Mouse (Mus musculus) brain, embryonic 14.5 days (tissue): ENCODE measurements around the gene Rgs12. TPM values are rescaled to one million over a fixed set of nuclear protein-coding genes. Genes with fewer than 3 reads are reported as not detected.

Experiments used
- DNase-seq: peaks from one replicate; pipeline ENCODE4 v3.0.0-alpha.2; 2011; ENCODE audit warnings: low read depth
- CTCF ChIP-seq: fragments of 200-500 bp; IDR thresholded peaks from 2 replicates; pipeline ENCODE4 v1.5.1; 2012; ENCODE audit warnings: inconsistent platforms, mild to moderate bottlenecking, moderate library complexity, borderline replicate concordance; ENCODE audit not compliant: insufficient read depth, insufficient read length; ENCODE audit errors: extremely low read depth
- POLR2A ChIP-seq: fragments of 200-500 bp; IDR thresholded peaks from 2 replicates; pipeline ENCODE4 v1.6.1; 2012; ENCODE audit warnings: mild to moderate bottlenecking, inconsistent platforms, borderline replicate concordance; ENCODE audit not compliant: poor library complexity, insufficient read depth, insufficient read length, severe bottlenecking; ENCODE audit errors: extremely low read depth
- polyA plus RNA-seq: library from polyadenylated mRNA; depleted of rRNA; stranded (reverse); fragments of >200 nt; gene quantifications from 2 replicates; pipeline ENCODE4 v1.2.3, GENCODE M21; 2012; rRNA removed

Gene Rgs12
- polyA plus RNA-seq = 58.7 and 60.9 TPM in 2 replicates

DNA sequence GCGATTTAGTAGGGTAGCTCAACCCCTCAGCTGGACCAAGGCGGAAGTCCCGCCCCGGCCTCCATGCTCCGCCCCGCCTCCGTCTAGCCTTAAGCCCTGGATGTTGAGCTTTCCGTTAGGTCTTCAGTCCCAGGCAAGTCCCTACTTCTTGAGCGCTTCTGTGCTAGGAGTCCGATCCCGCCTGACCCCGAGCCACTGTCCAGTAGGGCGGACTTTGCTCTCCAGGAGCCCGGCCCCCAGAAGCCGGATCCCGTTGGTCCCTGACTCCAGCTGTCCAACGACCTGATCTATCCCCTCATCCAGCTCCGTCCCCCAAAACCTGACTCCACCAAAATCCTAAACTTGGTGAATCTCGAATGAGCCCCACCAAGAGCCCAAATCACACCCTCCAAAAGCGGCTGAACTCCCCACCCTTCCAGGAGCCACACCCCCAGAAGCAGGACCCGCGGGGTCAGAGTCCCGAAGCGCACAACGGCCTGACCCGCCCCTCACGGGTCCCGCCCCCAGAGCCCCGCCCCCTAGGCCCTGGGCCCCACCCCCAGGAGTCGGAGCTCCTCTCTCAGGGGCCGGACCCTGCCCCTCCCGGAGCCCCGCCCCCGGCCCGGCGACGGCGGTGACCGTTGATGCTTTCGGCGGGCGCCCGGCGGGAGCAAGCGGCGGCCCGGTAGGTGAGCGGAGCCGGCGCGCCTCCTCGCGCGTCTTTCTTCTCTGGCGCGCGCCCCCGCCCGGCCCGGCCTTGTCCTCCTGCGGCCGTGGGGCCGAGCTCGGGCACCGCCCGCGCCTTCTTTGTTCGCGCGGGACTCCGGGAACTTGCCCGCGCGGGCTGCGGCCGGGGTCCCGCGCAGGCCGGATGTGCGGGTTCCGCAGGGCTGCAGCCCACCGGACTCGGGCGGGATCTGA lies at the start of gene Rgs12:
Gene Rgs12, plus strand, starts transcription at position 585 of the 900 bp plus-strand sequence.
- TF ChIP-seq CTCF (no peak), POLR2A (peak; percentile 95)

DNA sequence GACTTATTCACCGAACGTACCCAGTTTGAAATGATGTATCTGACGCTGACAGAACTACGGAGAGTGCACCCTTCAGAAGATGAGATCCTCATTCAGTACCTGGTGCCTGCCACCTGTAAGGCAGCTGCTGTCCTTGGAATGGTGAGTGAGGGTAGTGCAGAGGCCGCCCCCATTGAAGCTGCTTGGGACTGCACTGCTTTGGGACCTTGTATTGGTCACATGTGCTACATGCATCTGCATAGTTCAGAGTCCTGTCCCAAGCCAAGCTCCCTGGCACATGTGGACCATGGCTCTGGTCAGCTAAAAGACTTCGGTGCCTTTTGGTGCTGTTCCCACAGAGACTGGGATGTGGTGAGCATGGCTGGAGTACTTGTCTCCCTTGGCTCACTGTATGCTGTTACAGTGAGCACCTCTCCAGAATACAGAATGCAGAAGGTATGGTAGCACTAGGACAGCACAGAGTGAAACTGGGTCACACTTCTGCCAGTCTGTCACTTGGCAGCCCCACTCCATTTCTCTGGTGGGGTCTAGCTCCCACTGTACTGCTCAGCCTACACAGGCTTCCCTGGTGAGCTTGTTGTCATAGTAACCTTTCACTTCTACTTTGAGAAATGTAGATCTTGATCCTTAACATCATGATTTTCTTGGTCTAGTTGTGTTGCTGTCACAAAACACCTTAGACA lies 49.3 kb upstream of the Rgs12 start:
- DNase-seq = no peak
- no peak for TF ChIP-seq POLR2A
- TF ChIP-seq CTCF = no peak

More for the DNA sequence above, at the start of gene Rgs12:
- peak; percentile 90 for DNase-seq

DNA sequence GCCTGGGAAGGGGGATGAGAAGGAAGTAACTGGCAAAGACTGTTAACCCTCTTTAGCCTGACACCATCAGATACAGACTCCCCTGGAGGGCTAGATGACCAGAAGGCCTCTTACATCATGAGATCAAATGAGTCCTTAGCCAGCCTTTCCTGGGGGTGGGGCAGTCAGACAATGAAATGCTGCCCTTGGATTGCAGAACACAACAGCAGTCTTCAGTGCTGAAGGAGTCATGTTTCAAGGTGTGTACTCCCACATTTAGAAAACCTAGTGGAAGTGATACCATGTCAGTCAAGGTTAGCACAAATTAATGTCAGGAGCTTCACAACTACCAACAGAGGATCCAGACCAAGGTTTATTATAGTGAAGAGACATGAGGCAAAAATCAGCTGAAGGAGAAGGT lies 46.9 kb upstream of the Rgs12 start:
- TF ChIP-seq POLR2A = no peak
- no peak for TF ChIP-seq CTCF
- no peak for DNase-seq

DNA sequence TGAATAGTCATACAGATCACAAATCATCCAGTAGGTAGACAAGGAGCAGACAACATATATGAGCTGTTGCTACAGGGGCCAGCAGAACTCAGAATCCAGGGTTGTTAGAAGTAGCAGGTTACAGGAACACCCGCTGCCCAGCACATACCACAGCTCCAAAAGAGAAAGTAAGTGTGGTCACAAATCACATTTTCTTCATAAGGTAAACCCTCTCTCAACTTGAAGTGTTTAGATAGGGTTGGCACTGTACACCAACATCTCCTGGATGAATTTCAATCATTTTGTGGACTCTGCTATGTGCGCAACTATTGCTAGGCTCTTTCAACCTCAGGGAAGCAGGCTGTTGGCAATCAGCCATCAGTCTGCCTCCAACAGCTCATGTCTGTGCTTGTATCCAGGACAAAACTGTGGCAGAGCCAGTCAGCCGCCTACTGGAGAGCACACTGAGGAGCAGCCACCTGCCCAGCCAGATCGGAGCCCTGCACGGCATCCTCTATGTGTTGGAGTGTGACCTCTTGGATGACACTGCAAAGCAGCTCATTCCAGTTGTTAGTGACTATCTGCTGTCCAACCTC lies 46.3 kb upstream of the Rgs12 start:
- peak; percentile 81 for DNase-seq

DNA sequence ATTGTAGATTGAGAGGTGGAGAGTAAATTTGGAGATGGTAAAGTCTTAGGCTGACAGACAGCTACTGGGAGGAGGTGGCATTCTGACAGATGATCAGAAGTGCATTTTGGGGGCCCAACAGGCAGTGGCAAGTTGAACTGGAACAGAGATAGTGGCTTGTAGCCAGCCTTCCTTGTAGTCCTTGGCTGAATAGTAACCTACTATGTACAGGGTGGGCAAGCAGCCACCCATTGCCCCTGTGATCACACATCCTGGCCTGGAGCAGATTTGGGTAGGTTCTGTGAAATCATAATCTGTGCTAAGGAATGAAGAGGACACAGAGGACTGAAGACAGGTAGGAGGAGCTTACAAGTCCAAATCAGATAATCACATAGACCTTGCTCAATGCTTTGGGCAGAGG lies 44.8 kb upstream of the Rgs12 start:
- TF ChIP-seq CTCF (no peak), POLR2A (no peak)
- DNase-seq = no peak

More for the DNA sequence above, 46.3 kb upstream of the Rgs12 start:
- TF ChIP-seq CTCF (peak; percentile 8; the same call in 1 of the 2 replicates), POLR2A (no peak)

DNA sequence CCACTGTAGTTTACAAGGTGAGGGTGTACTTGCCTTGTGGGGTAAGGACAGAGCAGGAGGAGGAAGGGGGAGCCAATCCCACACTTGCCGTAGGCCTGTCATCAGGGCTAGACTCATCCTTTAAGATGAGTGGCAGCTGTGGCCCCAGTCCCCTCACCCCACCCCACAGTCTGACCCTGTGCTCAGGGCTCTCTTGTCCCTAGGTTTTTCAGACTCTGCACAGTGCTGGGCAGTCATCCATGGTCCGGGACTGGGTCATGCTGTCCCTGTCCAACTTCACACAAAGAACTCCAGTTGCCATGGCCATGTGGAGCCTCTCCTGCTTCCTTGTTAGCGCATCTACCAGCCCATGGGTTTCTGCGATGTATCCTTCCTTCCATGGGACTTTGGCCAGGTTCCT lies 42.0 kb upstream of the Rgs12 start:
- TF ChIP-seq POLR2A (no peak), CTCF (no peak)
- no peak for DNase-seq

DNA sequence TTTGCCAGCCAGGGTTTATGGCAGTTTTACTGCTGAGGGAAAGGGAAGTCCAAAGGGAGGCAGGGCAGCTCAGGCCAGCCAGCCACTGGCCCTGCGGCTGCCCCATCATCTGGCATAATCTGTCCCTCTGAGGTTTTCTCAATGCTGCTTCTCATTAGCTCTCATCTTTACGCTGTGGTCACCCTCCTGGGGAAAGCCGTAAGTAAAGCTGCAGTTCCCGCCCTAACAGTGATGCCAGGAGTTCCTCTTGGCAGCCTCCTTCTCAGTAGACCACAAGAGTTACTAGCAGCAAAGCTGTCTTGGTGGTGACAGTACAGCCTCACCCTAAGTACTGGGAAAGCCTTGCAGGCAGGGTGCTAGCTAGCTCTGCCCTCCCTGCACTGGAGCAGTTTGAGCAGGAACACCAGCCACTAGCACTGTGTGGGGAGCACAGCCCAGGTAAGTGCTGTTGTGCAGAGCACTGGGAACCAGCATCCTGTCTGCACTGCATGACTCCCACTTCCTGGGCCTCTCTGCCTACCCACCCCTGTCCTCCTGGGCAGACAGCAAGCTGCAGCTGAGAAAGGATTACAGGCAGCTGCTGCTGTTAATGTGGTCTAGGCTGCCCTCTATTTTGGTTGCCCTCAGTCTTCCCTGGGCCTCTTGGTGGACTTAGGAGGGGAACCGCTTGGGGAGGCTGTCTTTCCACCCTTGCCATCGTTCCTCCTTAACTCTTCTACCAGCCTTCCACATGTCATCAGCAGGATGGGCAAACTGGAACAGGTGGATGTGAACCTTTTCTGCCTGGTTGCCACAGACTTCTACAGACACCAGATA lies 41.1 kb upstream of the Rgs12 start, which contains the start of gene Msantd1:
Gene Msantd1, plus strand, starts transcription at position 103 of the 816 bp plus-strand sequence.
- no peak for DNase-seq
- TF ChIP-seq CTCF (no peak), POLR2A (no peak)

DNA sequence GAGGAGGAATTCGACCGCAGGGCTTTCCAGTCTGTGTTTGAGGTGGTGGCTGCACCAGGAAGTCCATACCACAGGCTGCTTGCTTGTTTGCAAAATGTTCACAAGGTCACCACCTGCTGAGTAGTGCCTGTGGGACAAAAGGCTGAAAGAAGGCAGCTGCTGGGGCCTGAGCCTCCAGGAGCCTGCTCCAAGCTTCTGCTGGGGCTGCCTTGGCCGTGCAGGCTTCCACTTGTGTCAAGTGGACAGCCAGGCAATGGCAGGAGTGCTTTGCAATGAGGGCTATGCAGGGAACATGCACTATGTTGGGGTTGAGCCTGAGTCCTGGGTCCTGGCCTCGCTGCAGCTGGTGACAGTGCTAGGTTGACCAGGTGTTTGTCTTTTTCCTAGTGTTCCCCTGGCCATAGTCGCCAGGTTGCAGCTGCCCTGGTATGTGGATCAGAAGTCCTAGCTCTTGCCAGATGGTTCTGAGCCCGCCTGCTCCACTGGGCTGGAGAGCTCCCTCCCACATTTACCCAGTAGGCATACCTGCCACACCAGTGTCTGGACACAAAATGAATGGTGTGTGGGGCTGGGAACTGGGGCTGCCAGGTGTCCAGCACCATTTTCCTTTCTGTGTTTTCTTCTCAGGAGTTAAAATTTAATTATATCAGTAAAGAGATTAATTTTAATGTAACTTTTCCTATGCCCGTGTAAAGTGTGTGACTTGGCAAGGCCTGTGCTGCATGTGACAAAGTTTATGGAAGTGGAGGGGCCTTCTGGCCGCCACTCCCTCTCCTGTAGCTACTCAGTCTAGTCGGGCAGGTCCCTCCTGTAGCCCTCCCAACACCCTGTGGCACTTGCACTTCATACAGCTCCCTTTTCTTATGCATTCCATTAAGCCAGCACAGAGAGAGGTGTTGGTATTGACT lies 40.3 kb upstream of the Rgs12 start:
- TF ChIP-seq CTCF (no peak), POLR2A (no peak)
- no peak for DNase-seq

DNA sequence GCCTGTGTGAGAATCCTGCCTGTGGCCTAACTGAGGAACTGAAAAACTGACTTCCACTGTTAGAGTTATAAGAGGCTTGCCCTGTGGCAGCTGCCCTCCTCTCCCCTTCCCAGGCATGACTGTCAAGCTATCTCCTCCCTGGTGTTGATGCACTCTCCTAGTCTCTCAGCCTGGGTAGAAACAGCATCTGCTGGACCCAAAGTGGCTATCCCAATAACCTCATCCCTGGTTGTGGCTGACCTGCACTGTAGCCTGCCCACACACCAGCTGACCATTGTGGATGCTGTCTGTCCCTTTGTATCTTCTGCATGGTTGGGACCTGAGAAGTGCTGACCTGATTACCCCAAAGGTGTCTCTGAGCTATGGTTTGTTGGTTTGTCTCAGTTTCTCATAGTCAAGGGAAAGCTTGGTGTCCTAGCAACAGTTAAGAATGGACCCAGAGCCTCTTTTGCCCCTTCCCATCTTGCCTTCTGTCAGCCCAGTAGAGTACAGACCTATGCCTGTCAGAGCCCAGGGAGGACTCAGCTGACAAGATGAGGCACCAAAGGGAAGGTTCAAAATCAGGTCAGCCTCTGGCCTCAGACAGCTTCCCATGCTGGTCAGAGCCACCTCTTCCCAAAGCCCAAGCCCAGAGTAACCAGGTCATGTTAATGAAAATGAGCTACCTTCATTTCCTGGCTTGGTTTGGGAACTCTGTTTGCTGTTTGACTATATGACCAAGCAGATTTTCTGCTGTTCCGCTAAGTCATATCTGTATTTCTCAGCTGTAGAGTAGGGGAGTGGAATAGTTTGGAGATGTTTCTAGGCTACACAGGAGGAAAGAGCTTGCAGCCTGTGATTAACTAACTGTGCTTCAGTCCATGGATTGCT lies 39.4 kb upstream of the Rgs12 start:
- no peak for DNase-seq

DNA sequence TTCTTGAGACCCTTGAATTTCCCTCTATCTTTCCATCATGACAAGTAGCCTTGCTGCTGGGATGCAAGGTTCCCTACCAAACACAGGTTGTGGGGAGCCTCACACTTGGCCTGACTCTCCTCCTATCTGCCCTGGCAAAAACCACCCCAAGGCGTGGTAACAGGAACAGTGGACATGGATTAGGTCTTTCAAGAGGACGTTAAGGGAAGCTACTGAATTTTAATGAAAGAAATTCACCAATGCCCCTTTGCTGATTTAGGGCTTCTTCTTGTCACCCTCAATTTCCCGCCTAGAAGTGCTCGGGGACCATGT lies 38.8 kb upstream of the Rgs12 start:
- TF ChIP-seq CTCF (no peak), POLR2A (no peak)
- DNase-seq = no peak

More for the DNA sequence above, 39.4 kb upstream of the Rgs12 start:
- TF ChIP-seq POLR2A = no peak
- TF ChIP-seq CTCF = no peak
